Mouse (Mus musculus) mouse embryonic stem cell (cell line): ENCODE results near the gene Gorasp2.

ENCODE experiments used
- in situ Hi-C, 2 experiments: fragments of 300-500 bp; cut with MboI; formaldehyde crosslinking; loops; 1 replicate in 1 of 2; 3 replicates in 1 of 2; pipeline ENCODE4 v1.14.3; 2019 to 2020; ENCODE audit warnings: low sequenced_read_pairs in 2 of 2, low pct_unique_long_range_greater_than_20kb in 1 of 2, mixed read lengths in 1 of 2; ENCODE audit not compliant: unreplicated experiment in 1 of 2

Gorasp2 gene

GRCm38 (mm10) chr2:70660887-70661714, at the start of gene Gorasp2:
TSS of gene Gorasp2 (plus strand) at chr2:70661576.
- in situ Hi-C loops, result no loop called here

- in situ Hi-C loops, result no loop called here
These were observed 46.5 kb upstream of the Gorasp2 start for GRCm38 (mm10) chr2:70614745-70615351.

DNA sequence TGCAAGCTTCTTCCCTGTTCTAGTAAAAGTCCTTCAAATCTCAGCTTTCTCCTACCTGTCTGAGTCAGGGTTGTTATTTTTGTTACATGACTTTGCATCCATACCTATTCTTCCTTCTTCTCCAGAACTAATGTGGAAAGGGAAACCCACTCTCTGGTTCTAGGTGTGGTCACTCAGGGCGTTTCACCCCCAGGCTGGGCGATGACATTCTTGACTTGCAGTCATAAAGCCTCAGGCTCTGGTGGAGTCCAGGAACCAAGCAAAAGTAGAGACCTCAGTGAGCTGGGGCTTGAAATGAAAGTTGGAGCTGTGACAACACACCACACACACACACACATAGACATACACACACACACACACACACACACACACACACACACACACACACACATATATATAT, 45.3 kb upstream of the Gorasp2 start:
- in situ Hi-C loops, result no loop called here

DNA sequence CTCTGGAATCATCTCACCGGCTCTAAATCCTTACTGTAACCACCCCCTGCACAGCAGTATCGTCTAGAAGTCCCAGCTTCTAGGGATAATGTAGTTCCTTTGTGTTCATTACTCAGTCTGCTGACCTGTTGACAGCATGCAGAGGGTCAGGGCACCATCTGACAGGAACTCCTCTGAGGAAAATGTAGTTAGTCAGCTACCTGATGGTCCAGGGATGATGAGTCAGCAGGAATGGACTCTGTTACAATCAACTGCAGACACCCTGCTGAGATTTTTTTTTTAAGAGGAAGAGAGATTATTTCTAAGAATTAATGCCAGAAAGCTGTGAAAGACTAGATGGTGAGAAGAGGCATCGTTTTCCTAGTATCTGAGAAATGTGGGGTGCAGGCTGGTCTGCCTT, 44.8 kb upstream of the Gorasp2 start:
- in situ Hi-C loops, result no loop called here

DNA sequence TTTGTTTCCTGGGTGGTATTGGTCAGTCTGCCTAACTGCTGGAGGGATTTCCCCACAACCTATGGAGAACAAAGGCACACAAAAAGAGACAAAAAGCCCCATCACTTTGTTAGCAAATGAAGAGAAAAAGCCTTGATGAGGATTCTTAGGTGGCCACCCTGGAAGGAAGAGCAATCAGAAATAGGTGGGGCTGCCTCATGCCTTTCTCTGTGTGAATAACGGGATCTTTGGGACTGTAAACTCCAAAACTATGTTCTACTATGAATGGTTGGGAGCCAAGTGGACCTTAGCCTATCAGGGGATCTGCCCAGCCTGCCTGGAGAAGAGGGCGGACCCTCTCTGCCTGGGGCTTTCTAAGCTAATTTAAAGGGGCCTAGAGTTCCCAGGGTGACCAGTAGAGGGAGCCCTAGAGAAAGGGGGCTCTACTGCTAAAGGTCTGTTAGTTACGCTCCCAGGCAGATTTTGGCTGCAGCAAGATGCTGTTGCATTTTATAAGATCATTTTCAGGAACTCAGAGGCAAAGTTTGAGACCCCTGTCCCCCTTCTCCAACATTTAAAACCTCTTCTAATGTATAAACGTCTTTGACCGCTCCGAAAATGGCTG, 42.0 kb upstream of the Gorasp2 start:
- in situ Hi-C loops, result no loop called here

DNA sequence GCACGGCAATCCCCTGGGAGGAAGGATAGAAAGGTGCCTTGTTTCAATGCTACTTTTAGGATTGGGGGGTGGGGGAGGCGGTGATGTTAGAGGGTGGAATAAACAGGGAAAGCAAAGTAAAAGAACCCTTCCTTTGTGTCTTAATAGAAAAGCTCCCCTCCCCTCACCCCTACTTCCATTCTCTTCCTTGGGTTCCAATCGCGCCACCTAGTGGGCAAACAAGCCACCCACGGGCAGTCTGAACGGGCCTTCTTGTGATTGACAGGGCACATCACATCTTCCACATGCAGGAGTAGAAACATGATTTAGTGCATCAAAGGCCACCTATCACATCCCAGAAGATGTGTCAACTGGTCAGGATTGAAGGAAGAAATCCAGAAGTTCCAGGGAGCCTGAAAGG, 41.2 kb upstream of the Gorasp2 start:
- in situ Hi-C loops, result no loop called here

- in situ Hi-C loops, result no loop called here
These were observed 39.1 kb upstream of the Gorasp2 start for GRCm38 (mm10) chr2:70622244-70622643.

DNA sequence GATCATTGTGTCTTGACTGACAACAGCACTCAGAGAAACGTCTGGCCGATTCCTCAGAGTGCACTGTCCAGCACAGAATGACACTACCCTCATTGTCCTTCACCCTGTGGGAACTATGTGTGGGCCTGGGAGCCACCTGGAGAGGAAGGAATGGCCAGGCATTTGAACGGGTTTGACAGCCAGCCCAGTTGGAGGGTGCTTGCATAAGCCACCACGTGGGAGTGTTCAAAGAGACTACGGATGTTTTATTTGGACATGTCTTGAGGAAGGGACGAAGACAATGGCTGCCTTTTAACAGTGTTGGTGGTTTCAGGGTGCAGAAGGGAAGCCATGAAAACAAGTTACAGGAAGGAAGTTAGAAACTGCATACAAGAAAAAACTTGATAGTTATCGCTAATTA, 35.6 kb upstream of the Gorasp2 start:
- in situ Hi-C loops, result no loop called here

- in situ Hi-C loops, result no loop called here
These were observed 33.0 kb upstream of the Gorasp2 start for GRCm38 (mm10) chr2:70628397-70628796.

- in situ Hi-C loops, result no loop called here
These were observed 32.0 kb upstream of the Gorasp2 start for GRCm38 (mm10) chr2:70629339-70629761.

GRCm38 (mm10) chr2:70629921-70630320, 31.5 kb upstream of the Gorasp2 start:
- in situ Hi-C loops, result no loop called here

DNA sequence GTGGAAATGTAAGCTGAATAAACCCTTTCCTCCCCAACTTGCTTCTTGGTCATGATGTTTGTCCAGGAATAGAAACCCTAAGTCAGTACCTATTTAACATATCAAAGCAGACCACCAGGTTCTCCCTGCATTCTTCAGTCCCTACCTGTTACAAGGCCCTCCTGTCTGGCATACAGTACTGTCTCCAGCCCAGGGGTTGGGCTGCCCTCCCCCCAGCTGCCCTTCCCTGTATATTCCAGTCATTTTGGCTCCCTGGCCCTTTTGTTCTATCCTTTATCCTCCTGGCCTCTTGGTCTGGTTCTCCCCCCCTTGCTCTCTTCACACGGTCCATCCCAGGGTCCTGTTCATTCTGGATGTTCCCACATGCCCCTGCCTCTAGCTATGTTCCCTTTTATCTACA, 30.1 kb upstream of the Gorasp2 start:
- in situ Hi-C loops, result no loop called here

- in situ Hi-C loops, result no loop called here
These were observed 29.0 kb upstream of the Gorasp2 start for GRCm38 (mm10) chr2:70632412-70632811.

- in situ Hi-C loops, result no loop called here
These were observed 27.2 kb upstream of the Gorasp2 start for GRCm38 (mm10) chr2:70634028-70634690.

DNA sequence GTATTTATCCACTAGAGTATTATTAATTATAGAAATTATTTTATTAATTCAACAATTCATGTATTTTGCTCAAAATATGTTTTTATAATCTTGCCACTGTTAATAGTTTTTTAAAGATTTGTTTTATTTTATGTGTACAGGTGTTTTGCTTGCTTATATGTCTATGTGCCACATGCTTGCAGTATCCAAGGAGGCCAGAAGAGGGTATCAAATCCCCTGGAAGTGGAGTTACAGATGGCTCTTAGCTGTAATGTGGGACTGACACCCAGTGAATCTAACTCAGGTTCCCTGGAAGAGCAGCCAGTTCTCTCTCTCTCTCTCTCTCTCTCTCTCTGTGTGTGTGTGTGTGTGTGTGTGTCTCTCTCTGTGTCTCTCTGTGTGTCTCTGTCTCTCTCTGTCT, 20.4 kb upstream of the Gorasp2 start:
- in situ Hi-C loops, result no loop called here

DNA sequence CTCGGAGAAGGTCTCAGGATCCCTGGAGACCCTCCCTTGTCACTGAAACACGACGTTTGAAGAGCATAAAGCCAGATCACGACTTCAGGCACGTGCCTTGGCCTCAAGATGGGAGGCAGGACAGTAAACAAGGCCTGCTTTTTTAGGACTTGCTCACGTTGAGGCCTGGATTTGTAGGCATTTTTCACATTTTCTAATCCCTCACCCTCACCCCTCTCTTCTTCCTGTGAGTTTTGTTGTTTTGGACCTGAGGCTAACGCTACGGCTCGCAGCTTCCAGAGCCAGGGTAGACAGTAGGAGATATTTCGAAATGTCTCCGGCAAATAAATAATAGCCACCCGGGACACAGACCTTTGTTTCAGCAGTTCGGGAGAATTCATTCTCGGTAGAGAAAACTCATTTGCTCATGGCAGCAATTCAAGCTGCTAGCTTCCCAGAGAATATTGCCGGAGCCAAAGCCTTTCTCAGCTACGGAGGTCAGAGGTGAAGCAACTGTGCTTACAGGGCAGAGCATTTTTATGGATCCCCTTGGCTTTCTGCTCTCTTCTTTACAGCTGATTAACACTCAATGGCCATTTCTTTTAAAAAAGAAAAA, 18.3 kb upstream of the Gorasp2 start:
- in situ Hi-C loops, result no loop called here

- in situ Hi-C loops, result no loop called here
These were observed 16.1 kb upstream of the Gorasp2 start for GRCm38 (mm10) chr2:70645266-70645780.

DNA sequence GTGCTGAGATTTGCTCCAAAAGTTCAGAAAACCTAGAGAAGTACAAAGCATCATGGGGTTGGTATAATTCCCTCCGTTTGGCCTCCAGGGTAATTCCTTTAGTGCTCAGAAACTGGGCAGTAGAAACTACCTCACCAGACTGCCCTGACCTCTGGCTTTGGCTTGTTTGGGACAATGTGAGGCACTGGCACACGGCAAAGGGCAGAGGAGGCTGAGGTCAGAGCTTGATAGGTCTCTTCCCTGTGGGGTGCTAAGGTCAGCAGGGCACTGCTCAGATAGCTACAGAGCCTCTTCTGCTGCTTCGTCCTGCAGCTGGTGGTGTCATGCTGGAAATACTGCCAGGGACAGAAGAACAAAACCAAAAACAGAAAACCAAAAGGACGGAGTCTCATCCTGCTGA, 13.7 kb upstream of the Gorasp2 start:
- in situ Hi-C loops, result no loop called here

DNA sequence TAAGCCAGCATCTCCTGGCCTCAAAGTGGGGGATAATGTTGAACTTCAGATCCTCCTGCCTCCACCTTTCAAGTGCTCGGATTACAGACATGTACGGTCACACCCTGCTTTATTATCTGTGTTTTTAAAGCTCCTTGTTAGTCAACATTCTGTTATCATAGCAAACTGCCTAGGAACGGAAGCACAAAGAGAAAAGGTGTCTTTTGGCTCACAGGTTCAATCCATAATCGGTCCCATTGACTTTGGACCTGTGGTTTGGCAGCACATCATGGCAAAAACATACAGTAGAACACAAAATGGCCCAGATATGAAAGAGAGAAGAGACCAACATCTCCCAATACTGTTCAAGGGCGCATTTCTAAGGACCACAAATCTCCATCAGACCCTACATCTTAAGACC, 13.1 kb upstream of the Gorasp2 start:
- in situ Hi-C loops, result no loop called here
